Mouse (Mus musculus) CH12.LX (cell line): ENCODE data around the gene Add2. TPM values are rescaled to one million over a fixed set of nuclear protein-coding genes. Genes with fewer than 3 reads are reported as not detected.

Experiments
- DNase-seq: peaks from one replicate; pipeline ENCODE4 v3.0.0-alpha.2; 2013; ENCODE audit errors: extremely low read depth
- H3K27ac ChIP-seq: 2 replicates; pipeline ENCODE4 v1.5.1; 2012; ENCODE audit warnings: low read depth, mild to moderate bottlenecking, control low read depth, moderate library complexity; ENCODE audit not compliant: insufficient read depth
- H3K27me3 ChIP-seq: replicated peaks from 2 replicates; pipeline ENCODE3; 2012; ENCODE audit warnings: inconsistent platforms
- H3K36me3 ChIP-seq, 2 experiments: replicated peaks in 1 of 2; 2 replicates each; pipeline versions ENCODE3 to v1.6.1; 2012; ENCODE audit warnings: inconsistent platforms in 1 of 2, low read length in 1 of 2, mild to moderate bottlenecking in 1 of 2, mixed read lengths in 1 of 2, moderate library complexity in 1 of 2; ENCODE audit not compliant: control insufficient read depth in 1 of 2, insufficient read depth in 1 of 2
- H3K4me1 ChIP-seq, 2 experiments: 2 replicates each; pipeline ENCODE4 v1.6.1; 2012; ENCODE audit warnings: inconsistent platforms in 1 of 2, moderate library complexity in 1 of 2; ENCODE audit not compliant: insufficient read depth in 2 of 2, control insufficient read depth in 1 of 2
- H3K4me2 ChIP-seq: 2 replicates; pipeline ENCODE4 v1.6.1; 2012; ENCODE audit warnings: low read depth, mild to moderate bottlenecking, control low read depth; ENCODE audit not compliant: poor library complexity, insufficient read depth, severe bottlenecking
- H3K4me3 ChIP-seq, 3 experiments: fragments of 150-350 bp in 1 of 3; sonication (generic) in 1 of 3; replicated peaks in 1 of 3; 2 replicates each; pipeline versions ENCODE3 to v1.5.1; 2011 to 2012; ENCODE audit warnings: low read depth in 2 of 3, low read length in 2 of 3, mild to moderate bottlenecking in 2 of 3, moderate library complexity in 2 of 3, control low read depth in 1 of 3, improper control_type of control experiment in 1 of 3, inconsistent platforms in 1 of 3, mixed read lengths in 1 of 3; ENCODE audit not compliant: poor library complexity in 1 of 3
- H3K79me2 ChIP-seq: replicated peaks from 2 replicates; pipeline ENCODE4 v1.6.1; 2012; ENCODE audit warnings: mild to moderate bottlenecking, moderate library complexity; ENCODE audit not compliant: control insufficient read depth, poor library complexity, insufficient read depth, severe bottlenecking; ENCODE audit errors: extremely low read depth
- H3K9ac ChIP-seq: 2 replicates; pipeline ENCODE4 v1.6.1; 2012; ENCODE audit warnings: low read depth, mild to moderate bottlenecking, control low read depth, moderate library complexity; ENCODE audit not compliant: insufficient read depth
- H3K9me3 ChIP-seq: replicated peaks from 2 replicates; pipeline ENCODE3; 2012; ENCODE audit warnings: low read length, inconsistent platforms, mixed read lengths
- CHD1 ChIP-seq: IDR thresholded peaks from 2 replicates; pipeline ENCODE4 v1.6.1; 2012; ENCODE audit warnings: low read depth, low read length, improper control_type of control experiment, inconsistent platforms
- CHD2 ChIP-seq: IDR thresholded peaks from 2 replicates; pipeline ENCODE4 v1.6.1; 2011; ENCODE audit warnings: low read length, improper control_type of control experiment
- CTCF ChIP-seq, 2 experiments: IDR thresholded peaks in 1 of 2; conservative IDR thresholded peaks in 1 of 2; 2 replicates each; pipeline ENCODE4 v1.5.1; 2011 to 2012; ENCODE audit warnings: low read depth in 2 of 2, low read length in 2 of 2, improper control_type of control experiment in 1 of 2, inconsistent platforms in 1 of 2, mild to moderate bottlenecking in 1 of 2, moderate library complexity in 1 of 2
- ELF1 ChIP-seq: IDR thresholded peaks from 2 replicates; pipeline ENCODE4 v1.6.1; 2014; ENCODE audit warnings: low read depth, mild to moderate bottlenecking, inconsistent platforms, low read length, improper control_type of control experiment
- IRF4 ChIP-seq: IDR thresholded peaks from 2 replicates; pipeline ENCODE4 v1.6.1; 2014; ENCODE audit warnings: low read depth, mild to moderate bottlenecking, inconsistent platforms, low read length, improper control_type of control experiment
- JUN ChIP-seq: IDR thresholded peaks from 2 replicates; pipeline ENCODE4 v1.6.1; 2011; ENCODE audit warnings: low read depth, mild to moderate bottlenecking, low read length, improper control_type of control experiment, moderate library complexity; ENCODE audit not compliant: insufficient read depth
- JUND ChIP-seq: conservative IDR thresholded peaks from 2 replicates; pipeline ENCODE4 v1.6.1; 2011; ENCODE audit warnings: low read depth, low read length, improper control_type of control experiment
- MAZ ChIP-seq: IDR thresholded peaks from 2 replicates; pipeline ENCODE4 v1.6.1; 2012; ENCODE audit warnings: low read depth, mild to moderate bottlenecking, inconsistent platforms, low read length, improper control_type of control experiment, moderate library complexity
- MEF2A ChIP-seq: IDR thresholded peaks from 2 replicates; pipeline ENCODE4 v1.6.1; 2014; ENCODE audit warnings: low read depth, mild to moderate bottlenecking, inconsistent platforms, low read length, improper control_type of control experiment, borderline replicate concordance
- MYC ChIP-seq: IDR thresholded peaks from 2 replicates; pipeline ENCODE4 v1.6.1; 2011; ENCODE audit warnings: low read depth, mild to moderate bottlenecking, improper control_type of control experiment, low read length
- POLR2A ChIP-seq: IDR thresholded peaks from 2 replicates; pipeline ENCODE4 v1.6.1; 2011; ENCODE audit warnings: low read depth, mild to moderate bottlenecking, improper control_type of control experiment, low read length
- RAD21 ChIP-seq: IDR thresholded peaks from 2 replicates; pipeline ENCODE4 v1.6.1; 2011; ENCODE audit warnings: low read depth, mild to moderate bottlenecking, low read length, improper control_type of control experiment, moderate library complexity
- TBP ChIP-seq: conservative IDR thresholded peaks from 2 replicates; pipeline ENCODE4 v1.6.1; 2011; ENCODE audit warnings: low read depth, low read length, improper control_type of control experiment
- USF1 ChIP-seq: IDR thresholded peaks from 2 replicates; pipeline ENCODE4 v1.6.1; 2014; ENCODE audit warnings: low read depth, mild to moderate bottlenecking, inconsistent platforms, low read length, improper control_type of control experiment
- USF2 ChIP-seq: conservative IDR thresholded peaks from 2 replicates; pipeline ENCODE4 v1.6.1; 2011; ENCODE audit warnings: low read depth, low read length, improper control_type of control experiment
- ZC3H11A ChIP-seq: IDR thresholded peaks from 2 replicates; pipeline ENCODE4 v1.6.1; 2012; ENCODE audit warnings: low read depth, mild to moderate bottlenecking, inconsistent platforms, low read length, improper control_type of control experiment
- ZMIZ1 ChIP-seq: IDR thresholded peaks from 2 replicates; pipeline ENCODE4 v1.6.1; 2012; ENCODE audit warnings: low read depth, mild to moderate bottlenecking, inconsistent platforms, low read length, improper control_type of control experiment
- ZNF384 ChIP-seq: IDR thresholded peaks from 2 replicates; pipeline ENCODE4 v1.6.1; 2012; ENCODE audit warnings: low read depth, low read length, improper control_type of control experiment, inconsistent platforms
- dilution Hi-C: fragments of 300-500 bp; cut with MboI; formaldehyde crosslinking; loops from 2 replicates; pipeline ENCODE4 v1.14.3; 2020; ENCODE audit warnings: low sequenced_read_pairs; ENCODE audit not compliant: extremely low pct_unique_long_range_greater_than_20kb, extremely low pct_ligation_motif_present
- in situ Hi-C: fragments of 300-500 bp; cut with MboI; formaldehyde crosslinking; loops from 3 replicates; pipeline ENCODE4 v1.14.3; 2019; ENCODE audit warnings: low sequenced_read_pairs, low pct_ligation_motif_present, low pct_unique_long_range_greater_than_20kb, mixed read lengths
- polyA plus RNA-seq: library from polyadenylated mRNA; unstranded; fragments of >175 nt; gene quantifications from 2 replicates; pipeline ENCODE4 v1.2.1, GENCODE M21; 2012; ENCODE audit warnings: low read depth; ENCODE audit not compliant: insufficient read length
- total RNA-seq, 2 experiments: library from RNA; depleted of rRNA; stranded (reverse); fragments of 300-350 nt in 1 of 2; fragments of >200 nt in 1 of 2; gene quantifications; 2 replicates each; pipeline ENCODE4 v1.2.3; 2012 to 2014

Gene Add2
- total and polyA plus RNA-seq, 3 experiments, result 0.11 TPM; not detected in 2

DNA sequence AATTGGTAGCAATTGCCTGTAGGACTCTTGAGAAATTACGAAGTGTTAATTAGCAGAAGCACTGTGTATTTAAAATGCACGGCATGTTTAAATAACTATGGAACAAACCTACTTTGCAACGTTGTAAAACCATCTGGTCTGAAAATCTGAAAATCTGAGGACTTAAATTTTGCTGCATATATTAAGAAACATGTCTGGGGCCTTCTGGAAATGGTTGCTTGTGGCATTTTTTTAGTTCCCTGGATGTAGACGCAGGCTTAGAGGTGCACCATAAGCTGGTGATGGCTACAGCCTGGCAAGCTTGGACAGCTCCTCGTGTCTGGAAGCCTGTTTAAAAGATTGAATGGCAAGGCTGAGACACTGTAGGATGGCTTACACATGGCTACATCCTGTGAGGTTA, 40.5 kb downstream of the Add2 start:
- no peaks in the 10 kb centered on the region for H3K9me3 ChIP-seq
- H3K79me2 ChIP-seq, result no peaks in the 10 kb centered on the region
- H3K36me3 ChIP-seq, result no peaks in the 10 kb centered on the region
- no peak for TF ChIP-seq CTCF (conservative IDR thresholded peaks at IDR 0.05 in 1 of 2, IDR thresholded peaks at IDR 0.05 in 1 of 2; ENCODE audit: low read depth in 2 of 2, low read length in 2 of 2)
- no peak for TF ChIP-seq ZMIZ1
- TF ChIP-seq IRF4, result no peak
- TF ChIP-seq CHD2, result no peak
- no peak for TF ChIP-seq MYC
- no peak for TF ChIP-seq ZC3H11A
- no peak for TF ChIP-seq ELF1
- TF ChIP-seq USF1, result no peak
- H3K4me1 ChIP-seq, result no peaks in the 10 kb centered on the region
- peaks cover 72% of the 10 kb centered on the region for H3K27me3 ChIP-seq
- dilution Hi-C loops (no loop called here), in situ Hi-C loops (no loop called here)
- H3K4me2 ChIP-seq, result no peak overlapping the region
- H3K9ac ChIP-seq, result no peak overlapping the region
- DNase-seq, result no peak
- H3K27ac ChIP-seq, result no peak overlapping the region
- H3K4me3 ChIP-seq, result no peak overlapping the region

DNA sequence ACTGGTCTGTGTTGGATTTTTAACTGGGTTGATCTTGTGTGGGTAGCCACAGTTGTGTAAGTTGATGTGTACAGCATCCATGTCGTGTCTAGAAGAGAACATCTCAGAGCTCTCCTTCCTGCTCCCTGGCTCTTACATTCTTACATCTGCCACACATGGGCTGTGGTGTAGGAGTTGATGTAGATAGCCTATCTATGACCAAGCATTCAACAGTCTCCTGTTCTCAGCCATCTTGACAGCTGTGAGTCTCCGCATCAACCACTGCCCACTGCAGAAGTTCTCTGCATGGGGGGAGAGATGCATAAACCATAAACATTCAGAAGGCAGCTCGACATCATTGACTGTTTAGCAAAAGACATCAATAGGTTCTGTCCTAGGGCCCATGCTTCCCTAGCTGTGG, 41.4 kb downstream of the Add2 start:
- no peaks in the 10 kb centered on the region for H3K9me3 ChIP-seq
- H3K36me3 ChIP-seq, result no peaks in the 10 kb centered on the region
- no peak for DNase-seq
- TF ChIP-seq POLR2A (no peak), USF1 (no peak), MEF2A (no peak), CHD1 (no peak), JUN (no peak), JUND (no peak)
- no peak overlapping the region for H3K9ac ChIP-seq
- no peaks in the 10 kb centered on the region for H3K4me1 ChIP-seq
- no peaks in the 10 kb centered on the region for H3K79me2 ChIP-seq
- dilution Hi-C loops, result no loop called here
- in situ Hi-C loops, result no loop called here
- no peak overlapping the region for H3K4me3 ChIP-seq
- no peak overlapping the region for H3K27ac ChIP-seq
- no peak overlapping the region for H3K4me2 ChIP-seq
- H3K27me3 ChIP-seq, result peaks cover 76% of the 10 kb centered on the region

- dilution Hi-C loops (no loop called here), in situ Hi-C loops (no loop called here)
- Histone ChIP-seq H3K4me3 (no peak overlapping the region), H3K36me3 (no peaks in the 10 kb centered on the region), H3K9ac (no peak overlapping the region), H3K9me3 (no peaks in the 10 kb centered on the region), H3K4me2 (no peak overlapping the region), H3K27me3 (peaks cover 77% of the 10 kb centered on the region), H3K79me2 (no peaks in the 10 kb centered on the region), H3K4me1 (no peaks in the 10 kb centered on the region), H3K27ac (no peak overlapping the region)
- no peak for DNase-seq
- no peak for TF ChIP-seq USF2
- no peak for TF ChIP-seq RAD21
- no peak for TF ChIP-seq JUN
- no peak for TF ChIP-seq USF1
- no peak for TF ChIP-seq CHD2
- TF ChIP-seq CHD1, result no peak
- no peak for TF ChIP-seq ZNF384
- no peak for TF ChIP-seq MYC
- TF ChIP-seq ZC3H11A, result no peak
- no peak for TF ChIP-seq CTCF (conservative IDR thresholded peaks at IDR 0.05 in 1 of 2, IDR thresholded peaks at IDR 0.05 in 1 of 2; ENCODE audit: low read depth in 2 of 2, low read length in 2 of 2)
- TF ChIP-seq TBP, result no peak
- TF ChIP-seq MAZ, result no peak
Measured at GRCm38 (mm10) chr6:86070277-86070676, 41.8 kb downstream of the Add2 start.
